Mouse (Mus musculus): ENCODE results near the gene Pqlc2. TPM values are rescaled to one million over a fixed set of nuclear protein-coding genes. Genes with fewer than 3 reads are reported as not detected.

Gene Pqlc2
- total and polyA plus RNA-seq, 2 experiments = 6.1 to 42.8 TPM

- DNase-seq (ENCODE audit: extremely low read depth, low read depth, low spot score) = peak; percentile 70
- WGBS = under 1% methylated on average over 53 of the region's 53 CpGs
- H3K27me3 ChIP-seq (ENCODE audit: control insufficient read depth, insufficient read depth, low read length) = no peaks in the 10 kb centered on the region
- H3K4me1 ChIP-seq (ENCODE audit: control insufficient read depth, insufficient read depth, low read length) = peaks cover 14% of the 10 kb centered on the region
- peaks cover 11% of the 10 kb centered on the region; the same call in 1 of the 2 replicates for H3K36me3 ChIP-seq (ENCODE audit: control insufficient read depth, insufficient read depth, low read length)
- H3K79me2 ChIP-seq (ENCODE audit: control insufficient read depth, insufficient read depth, low read length) = peaks cover 12% of the 10 kb centered on the region; the same call in 1 of the 2 replicates
- H3K27ac ChIP-seq (replicated peaks; ENCODE audit: insufficient read depth, low read depth, low read length) = peak overlapping the region; percentile 83
- peak overlapping the region; percentile 75 for H3K4me3 ChIP-seq (ENCODE audit: insufficient read depth, low read depth, low read length)
- TF ChIP-seq CTCF (IDR thresholded peaks at IDR 0.05; ENCODE audit: low read depth, low read length) (no peak), POLR2A (IDR thresholded peaks at IDR 0.05; ENCODE audit: extremely low read depth, insufficient read depth, low read length) (no peak)
- H3K9ac ChIP-seq (ENCODE audit: low read depth, low read length) = peak overlapping the region; percentile 91
Measured at GRCm38 (mm10) chr4:139310899-139311701, 592 bp upstream of the Pqlc2 start.

GRCm38 (mm10) chr4:139309651-139310050 is 857 bp downstream of the Pqlc2 start:
- H3K9ac ChIP-seq (ENCODE audit: low read depth, low read length) = peak overlapping the region; percentile 76; the same call in 1 of the 2 replicates
- H3K27ac ChIP-seq (replicated peaks; ENCODE audit: insufficient read depth, low read depth, low read length) = no peak overlapping the region
- WGBS = 27% methylated on average over 6 of the region's 6 CpGs

GRCm38 (mm10) chr4:139307916-139308315 is 2.6 kb downstream of the Pqlc2 start:
- no peak for TF ChIP-seq CTCF (IDR thresholded peaks at IDR 0.05; ENCODE audit: low read depth, low read length)
- no peak for DNase-seq (ENCODE audit: extremely low read depth, low read depth, low spot score)

More at GRCm38 (mm10) chr4:139309651-139310050, 857 bp downstream of the Pqlc2 start:
- TF ChIP-seq CTCF (IDR thresholded peaks at IDR 0.05; ENCODE audit: low read depth, low read length) = no peak
- no peak for TF ChIP-seq POLR2A (IDR thresholded peaks at IDR 0.05; ENCODE audit: extremely low read depth, insufficient read depth, low read length)
- H3K36me3 ChIP-seq (ENCODE audit: control insufficient read depth, insufficient read depth, low read length) = no peaks in the 10 kb centered on the region; the same call in 1 of the 2 replicates
- no peak for DNase-seq (ENCODE audit: extremely low read depth, low read depth, low spot score)
- H3K4me1 ChIP-seq (ENCODE audit: control insufficient read depth, insufficient read depth, low read length) = peaks cover 14% of the 10 kb centered on the region
- H3K4me3 ChIP-seq (ENCODE audit: insufficient read depth, low read depth, low read length) = peak overlapping the region; percentile 75
- peaks cover 12% of the 10 kb centered on the region; the same call in 1 of the 2 replicates for H3K79me2 ChIP-seq (ENCODE audit: control insufficient read depth, insufficient read depth, low read length)
- H3K27me3 ChIP-seq (ENCODE audit: control insufficient read depth, insufficient read depth, low read length) = no peaks in the 10 kb centered on the region

GRCm38 (mm10) chr4:139305521-139305920 is 5.0 kb downstream of the Pqlc2 start:
- no peaks in the 10 kb centered on the region for H3K27me3 ChIP-seq (ENCODE audit: control insufficient read depth, insufficient read depth, low read length)
- no peaks in the 10 kb centered on the region; the same call in 1 of the 2 replicates for H3K36me3 ChIP-seq (ENCODE audit: control insufficient read depth, insufficient read depth, low read length)
- H3K4me3 ChIP-seq (ENCODE audit: insufficient read depth, low read depth, low read length) = no peak overlapping the region
- WGBS = 91% methylated on average over 3 of the region's 3 CpGs
- H3K27ac ChIP-seq (replicated peaks; ENCODE audit: insufficient read depth, low read depth, low read length) = no peak overlapping the region
- peaks cover 12% of the 10 kb centered on the region; the same call in 1 of the 2 replicates for H3K79me2 ChIP-seq (ENCODE audit: control insufficient read depth, insufficient read depth, low read length)
- peaks cover 11% of the 10 kb centered on the region for H3K4me1 ChIP-seq (ENCODE audit: control insufficient read depth, insufficient read depth, low read length)
- TF ChIP-seq POLR2A (IDR thresholded peaks at IDR 0.05; ENCODE audit: extremely low read depth, insufficient read depth, low read length) (no peak), CTCF (IDR thresholded peaks at IDR 0.05; ENCODE audit: low read depth, low read length) (no peak)
- no peak for DNase-seq (ENCODE audit: extremely low read depth, low read depth, low spot score)
- no peak overlapping the region for H3K9ac ChIP-seq (ENCODE audit: low read depth, low read length)

More at GRCm38 (mm10) chr4:139307916-139308315, 2.6 kb downstream of the Pqlc2 start:
- no peaks in the 10 kb centered on the region for H3K27me3 ChIP-seq (ENCODE audit: control insufficient read depth, insufficient read depth, low read length)
- peaks cover 14% of the 10 kb centered on the region for H3K4me1 ChIP-seq (ENCODE audit: control insufficient read depth, insufficient read depth, low read length)
- no peak overlapping the region for H3K9ac ChIP-seq (ENCODE audit: low read depth, low read length)
- no peak overlapping the region for H3K4me3 ChIP-seq (ENCODE audit: insufficient read depth, low read depth, low read length)
- no peak overlapping the region for H3K27ac ChIP-seq (replicated peaks; ENCODE audit: insufficient read depth, low read depth, low read length)
- peaks cover 12% of the 10 kb centered on the region; the same call in 1 of the 2 replicates for H3K79me2 ChIP-seq (ENCODE audit: control insufficient read depth, insufficient read depth, low read length)
- H3K36me3 ChIP-seq (ENCODE audit: control insufficient read depth, insufficient read depth, low read length) = no peaks in the 10 kb centered on the region
- WGBS = 86% methylated on average over 5 of the region's 5 CpGs

- no peak for TF ChIP-seq POLR2A (IDR thresholded peaks at IDR 0.05; ENCODE audit: extremely low read depth, insufficient read depth, low read length)
- TF ChIP-seq CTCF (IDR thresholded peaks at IDR 0.05; ENCODE audit: low read depth, low read length) = no peak
- Histone ChIP-seq H3K4me1 (ENCODE audit: control insufficient read depth, insufficient read depth, low read length) (peaks cover 25% of the 10 kb centered on the region), H3K27me3 (ENCODE audit: control insufficient read depth, insufficient read depth, low read length) (no peaks in the 10 kb centered on the region), H3K4me3 (ENCODE audit: insufficient read depth, low read depth, low read length) (no peak overlapping the region), H3K9ac (ENCODE audit: low read depth, low read length) (no peak overlapping the region), H3K27ac (replicated peaks; ENCODE audit: insufficient read depth, low read depth, low read length) (no peak overlapping the region), H3K36me3 (ENCODE audit: control insufficient read depth, insufficient read depth, low read length) (no peaks in the 10 kb centered on the region; the same call in 1 of the 2 replicates), H3K79me2 (ENCODE audit: control insufficient read depth, insufficient read depth, low read length) (no peaks in the 10 kb centered on the region)
- no peak for DNase-seq (ENCODE audit: extremely low read depth, low read depth, low spot score)
- 85% methylated on average over 5 of the region's 5 CpGs for WGBS
Measured at GRCm38 (mm10) chr4:139302241-139302640, 8.3 kb downstream of the Pqlc2 start.

GRCm38 (mm10) chr4:139301780-139302179 is 8.7 kb downstream of the Pqlc2 start:
- Histone ChIP-seq H3K27ac (replicated peaks; ENCODE audit: insufficient read depth, low read depth, low read length) (no peak overlapping the region), H3K4me3 (ENCODE audit: insufficient read depth, low read depth, low read length) (no peak overlapping the region), H3K4me1 (ENCODE audit: control insufficient read depth, insufficient read depth, low read length) (peaks cover 25% of the 10 kb centered on the region), H3K79me2 (ENCODE audit: control insufficient read depth, insufficient read depth, low read length) (no peaks in the 10 kb centered on the region), H3K9ac (ENCODE audit: low read depth, low read length) (no peak overlapping the region), H3K27me3 (ENCODE audit: control insufficient read depth, insufficient read depth, low read length) (no peaks in the 10 kb centered on the region), H3K36me3 (ENCODE audit: control insufficient read depth, insufficient read depth, low read length) (no peaks in the 10 kb centered on the region; the same call in 1 of the 2 replicates)
- TF ChIP-seq CTCF (IDR thresholded peaks at IDR 0.05; ENCODE audit: low read depth, low read length) = peak; percentile 27; the same call in 1 of the 2 replicates
- no peak for TF ChIP-seq POLR2A (IDR thresholded peaks at IDR 0.05; ENCODE audit: extremely low read depth, insufficient read depth, low read length)
- peak; percentile 69 for DNase-seq (ENCODE audit: extremely low read depth, low read depth, low spot score)
- 53% methylated on average over 8 of the region's 8 CpGs for WGBS

Data from liver, adult 2 months (tissue).